Mouse (Mus musculus) right cerebral cortex, postnatal 4 days (tissue): ENCODE data around the gene Micu1.
A peak's percentile ranks its signal among the peaks of the same experiment; 100 is the strongest.
"Not testable (repeated sequence)": the region's sequence is repeated elsewhere in the genome, so short reads cannot be mapped to it uniquely, and the experiment has no call there.

Source experiments
- DNase-seq: peaks from one replicate; pipeline ENCODE4 v3.0.0-alpha.2; 2022

The Micu1 gene

DNA sequence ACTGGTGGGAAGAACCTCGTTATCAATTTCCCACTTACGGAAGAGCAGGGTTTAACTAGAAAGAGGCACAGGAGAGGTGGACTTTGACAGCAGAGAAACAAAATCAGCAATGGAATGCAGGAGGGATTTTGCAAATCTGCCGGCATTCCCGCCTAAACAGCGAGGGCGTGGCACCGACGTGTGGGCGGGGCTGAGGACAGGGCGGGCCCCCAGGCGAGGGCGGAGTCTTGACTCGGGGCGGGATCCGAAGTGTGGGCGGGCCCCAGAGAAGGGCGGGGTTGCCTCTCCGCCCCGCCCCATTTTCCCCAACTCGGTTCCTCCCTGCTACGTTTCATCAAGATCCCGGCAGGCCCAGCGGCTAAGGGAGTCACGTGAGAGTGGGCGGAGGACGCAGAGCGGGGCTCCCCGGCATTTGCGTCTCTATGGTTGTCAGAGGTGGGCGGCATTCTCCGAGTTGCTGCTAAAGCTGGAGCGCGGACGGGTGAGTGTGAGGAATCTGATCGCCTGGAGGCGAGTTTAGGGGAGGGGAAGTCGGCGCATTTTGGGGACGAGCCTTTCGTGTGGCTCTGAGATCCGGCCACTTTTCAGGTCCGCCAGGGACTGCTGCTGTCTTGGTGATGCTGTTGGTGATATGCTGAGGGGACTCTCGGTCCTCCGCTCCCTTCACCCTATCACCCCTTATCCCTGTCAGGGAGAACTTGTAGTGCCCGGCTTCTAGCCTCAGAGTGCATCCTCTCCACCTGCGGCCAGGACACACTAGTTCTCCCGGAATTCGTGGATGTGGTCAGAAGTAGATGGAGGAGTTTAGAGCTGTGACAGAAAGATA, at the start of gene Micu1:
Micu1 (plus strand) TSS at position 271 of the 826 bp plus-strand sequence.
- peak; percentile 86 for DNase-seq

DNA sequence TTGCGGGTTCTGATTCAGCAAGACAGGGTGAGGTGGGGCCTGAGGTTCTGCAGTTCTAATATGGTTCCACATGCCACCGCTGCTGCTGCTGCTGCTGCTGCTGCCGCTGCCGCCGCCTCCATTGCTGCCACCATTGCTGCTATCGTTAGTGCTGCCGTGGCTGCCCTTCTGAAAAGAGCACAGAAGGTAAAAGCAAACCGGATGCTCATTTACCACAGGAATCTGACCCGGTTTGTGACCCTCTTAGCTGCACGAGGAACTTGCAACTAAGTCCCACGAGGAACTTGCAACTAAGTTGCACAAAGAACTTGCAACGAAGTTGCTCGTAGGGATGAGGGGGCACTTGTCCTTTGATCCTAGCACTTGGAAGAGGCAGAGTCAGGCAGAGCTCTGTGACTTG, 45.5 kb upstream of the Micu1 start:
- no peak for DNase-seq

DNA sequence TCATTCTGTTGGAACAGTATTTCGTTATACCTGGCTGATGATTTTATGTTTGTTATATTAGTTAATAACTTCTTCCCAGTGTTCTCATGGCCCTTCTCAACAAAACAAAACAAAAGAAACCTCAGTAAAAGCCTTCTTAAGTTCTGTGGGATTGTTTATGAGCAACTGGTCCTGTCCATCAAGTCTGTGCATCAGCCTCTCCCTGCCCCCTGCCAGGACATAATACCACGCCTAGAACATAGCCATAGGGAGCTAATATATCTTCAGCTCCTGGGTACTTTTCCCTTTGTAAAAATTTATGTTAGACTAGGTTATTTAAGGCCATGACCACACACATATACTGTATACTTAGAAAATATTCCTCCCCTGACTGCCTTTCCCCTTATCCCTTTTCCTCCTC, 37.5 kb upstream of the Micu1 start:
- no peak for DNase-seq

DNA sequence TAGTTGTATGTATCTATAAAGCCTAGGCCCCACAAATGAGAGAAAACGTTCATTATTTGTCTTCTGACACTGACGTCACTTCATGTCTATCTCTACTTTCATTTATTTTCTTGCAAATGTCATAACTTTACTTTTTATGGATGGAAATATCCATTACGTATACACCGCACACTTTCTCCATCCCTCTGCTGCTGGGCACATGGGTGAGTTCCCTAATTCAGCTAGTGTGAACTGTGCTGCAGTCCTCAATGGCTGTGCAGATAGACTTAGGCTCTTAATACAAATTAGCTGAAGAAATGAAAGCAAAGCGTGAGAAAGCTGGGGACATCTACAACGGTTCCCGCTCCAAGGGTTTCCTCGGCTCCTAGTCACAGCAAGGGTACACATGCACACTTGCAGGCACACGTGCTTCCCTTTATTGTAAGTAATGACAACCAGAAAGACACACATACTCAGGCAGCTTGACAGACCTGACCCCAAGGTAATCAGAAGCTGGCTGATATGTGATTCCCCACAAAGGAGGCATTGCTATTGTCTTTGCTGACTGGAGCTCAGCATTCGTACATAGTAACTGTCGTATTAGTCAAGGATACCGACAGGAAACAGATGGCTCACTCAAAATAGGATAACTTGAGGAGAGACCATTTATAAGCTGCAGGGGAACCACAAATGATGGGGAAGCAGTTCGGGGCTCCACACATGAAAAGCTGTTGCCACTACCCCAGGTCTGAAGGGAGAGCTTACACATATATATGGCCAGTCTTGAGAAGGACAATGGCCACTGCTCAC, 36.6 kb upstream of the Micu1 start:
- no peak for DNase-seq

DNA sequence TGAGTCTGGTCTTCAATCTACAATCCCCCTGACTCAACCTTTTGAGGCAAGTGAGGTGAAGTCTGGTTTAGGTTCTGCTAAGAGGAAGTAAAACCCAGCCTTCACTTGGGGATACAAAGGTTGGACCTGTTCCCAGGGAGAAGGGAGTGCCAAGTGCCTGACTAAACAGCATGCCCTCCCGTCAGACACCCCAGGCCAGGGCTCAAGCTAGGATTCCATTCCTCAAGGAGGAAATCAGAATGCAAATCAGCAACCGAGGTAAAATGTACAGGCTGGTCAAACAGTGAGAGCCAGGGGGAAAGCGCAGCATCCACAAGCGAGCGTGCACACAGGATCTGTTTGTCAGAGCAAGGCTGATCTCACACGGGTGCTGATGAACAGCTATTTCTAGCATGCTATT, 34.9 kb upstream of the Micu1 start:
- peak; percentile 8 for DNase-seq

DNA sequence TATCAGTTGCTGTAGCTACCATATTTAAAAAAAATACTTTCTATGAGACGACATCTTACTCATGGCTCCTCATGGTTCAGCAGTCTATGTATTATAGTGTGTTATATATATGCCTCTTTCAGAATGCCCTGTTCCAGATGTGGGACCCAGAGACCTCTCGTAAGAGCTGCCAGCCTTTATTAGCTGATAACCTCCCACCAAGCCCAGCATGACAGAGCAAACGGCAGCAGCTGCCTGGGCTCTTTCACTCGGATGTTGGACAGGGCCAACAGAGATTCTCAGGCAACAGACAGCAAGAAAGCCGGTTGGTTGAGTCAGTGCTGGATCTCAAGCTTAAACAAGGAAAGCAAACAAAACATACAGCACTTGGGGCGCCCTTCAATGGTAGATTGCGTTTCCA, 33.8 kb upstream of the Micu1 start:
- DNase-seq: no peak

DNA sequence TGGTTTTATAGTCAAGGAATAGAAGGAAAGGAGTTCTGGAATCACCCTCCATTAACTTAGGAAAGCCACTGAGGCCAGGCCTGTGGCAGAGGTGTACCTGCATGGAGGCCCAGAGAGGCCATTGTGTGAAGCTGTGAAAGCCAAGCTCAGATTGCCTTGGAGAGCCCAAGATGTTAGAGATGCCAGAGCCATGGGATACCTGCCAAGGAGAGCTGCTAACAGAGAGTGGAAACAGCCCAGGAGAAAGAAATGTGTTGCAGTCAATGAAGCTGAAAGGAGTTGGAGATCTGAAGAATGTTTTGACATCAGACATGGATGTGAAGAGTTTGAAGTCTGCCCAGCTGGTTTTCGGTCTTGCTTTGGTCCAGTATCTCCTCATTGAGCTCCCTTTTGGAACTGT, 24.4 kb upstream of the Micu1 start:
- DNase-seq: peak; percentile 18

DNA sequence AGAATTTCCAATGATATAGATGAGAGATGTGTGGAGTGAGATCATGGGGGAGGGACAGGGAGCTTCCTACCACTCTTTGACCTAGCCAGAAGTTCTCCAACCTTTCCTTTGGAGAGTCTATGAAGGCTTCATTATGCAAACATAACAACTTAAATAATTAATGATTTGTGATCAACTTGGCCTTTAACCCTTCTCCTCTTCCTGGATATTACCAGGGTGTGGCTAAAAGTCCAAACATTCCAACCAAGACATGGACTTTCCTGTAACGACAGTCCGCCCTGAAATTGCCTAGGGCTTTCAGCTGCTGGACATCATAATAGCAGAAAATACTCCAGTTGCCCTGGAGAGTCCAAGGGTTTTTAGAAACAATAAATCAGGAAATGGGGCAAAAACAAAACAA, 23.1 kb upstream of the Micu1 start:
- DNase-seq: no peak

DNA sequence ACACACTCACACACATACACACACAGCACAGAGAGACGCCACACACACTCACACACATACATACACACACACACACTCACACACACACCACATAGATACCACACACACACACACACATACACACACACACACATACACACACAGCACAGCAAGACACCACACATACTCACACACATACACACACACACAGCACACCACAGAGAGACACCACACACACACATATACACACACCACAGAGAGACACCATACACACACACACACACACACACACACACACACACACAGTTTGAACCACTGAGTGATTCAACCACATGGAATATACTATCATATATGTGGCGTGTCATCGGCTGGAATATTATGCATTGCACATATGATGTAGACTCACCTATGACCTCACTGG, 16.7 kb upstream of the Micu1 start:
- not testable (repeated sequence) for DNase-seq

DNA sequence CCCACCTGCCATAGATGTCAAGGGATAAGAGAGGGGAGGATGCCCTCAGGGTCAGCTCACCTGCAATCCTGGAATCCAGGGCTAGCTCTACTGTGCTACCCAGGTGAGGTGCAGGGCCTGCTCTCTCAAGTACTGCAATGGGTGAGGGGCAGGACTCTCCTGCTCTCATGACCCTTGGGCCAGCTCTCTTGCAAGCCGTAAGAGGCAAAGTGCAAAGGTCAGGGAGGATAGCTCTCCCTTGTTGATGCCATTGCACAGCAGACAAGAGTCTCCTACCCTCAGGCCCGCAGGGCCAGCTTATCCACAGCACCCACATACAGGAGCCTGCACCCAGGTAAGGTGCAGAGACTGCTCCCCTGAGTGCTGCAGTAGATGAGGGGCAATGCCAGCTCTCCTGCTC, 15.2 kb upstream of the Micu1 start:
- DNase-seq: no peak

DNA sequence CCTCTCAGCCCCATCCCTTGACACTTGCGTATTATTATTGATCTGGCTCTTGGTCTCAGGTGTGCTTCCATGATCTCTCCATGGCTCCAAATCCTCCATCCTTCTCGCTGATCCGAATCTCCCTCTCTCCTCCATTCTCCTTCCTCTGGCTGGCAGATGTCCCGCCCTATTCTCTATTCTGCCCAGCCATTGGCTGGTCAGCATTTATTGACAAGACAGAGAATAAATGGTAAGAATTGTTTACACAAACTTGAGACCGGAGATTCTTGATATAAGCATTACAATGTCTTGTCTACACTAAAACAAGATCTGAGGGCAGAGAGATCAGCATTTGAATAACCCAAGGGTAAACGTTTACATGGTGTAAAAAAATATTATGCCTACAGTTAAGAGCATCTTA, 12.4 kb upstream of the Micu1 start:
- no peak for DNase-seq

DNA sequence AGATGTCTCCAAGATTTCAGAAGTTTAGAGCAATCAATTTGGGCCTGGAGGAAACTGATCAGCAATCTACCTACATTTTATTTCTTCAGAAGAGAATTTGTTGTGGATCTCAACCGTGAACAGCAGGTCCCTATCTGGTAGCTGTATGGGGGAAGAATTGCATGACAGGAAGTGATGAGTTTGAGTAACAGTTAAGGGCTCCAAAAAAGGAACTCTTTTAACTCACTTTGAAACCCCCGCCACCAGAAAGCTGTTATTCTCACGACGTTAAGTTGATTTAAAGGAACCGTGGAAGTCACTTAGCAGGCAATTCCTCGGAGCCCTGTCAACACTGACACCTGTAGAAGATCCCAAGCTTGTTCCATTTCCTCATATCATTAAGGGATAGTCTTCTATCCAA, 9.8 kb upstream of the Micu1 start:
- DNase-seq: no peak

DNA sequence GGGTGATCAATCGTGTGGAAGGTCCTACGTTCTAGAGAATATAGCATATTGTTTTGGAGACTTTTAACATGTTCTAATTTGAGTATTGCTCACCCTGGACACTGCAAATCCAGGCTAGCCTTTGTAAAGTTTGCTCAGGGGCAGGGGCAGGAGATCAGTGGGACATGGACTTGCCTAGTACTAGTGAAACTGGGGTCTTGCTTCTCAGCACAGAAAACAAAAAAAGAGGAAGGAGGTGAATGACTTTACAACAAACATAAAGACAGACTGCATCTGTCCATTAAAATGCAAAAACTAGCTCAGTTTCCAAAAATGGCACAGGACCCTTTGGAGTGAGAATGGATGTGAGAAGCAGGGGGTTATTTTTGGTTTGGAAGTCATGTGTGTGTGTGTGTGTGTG, 8.2 kb upstream of the Micu1 start:
- no peak for DNase-seq

DNA sequence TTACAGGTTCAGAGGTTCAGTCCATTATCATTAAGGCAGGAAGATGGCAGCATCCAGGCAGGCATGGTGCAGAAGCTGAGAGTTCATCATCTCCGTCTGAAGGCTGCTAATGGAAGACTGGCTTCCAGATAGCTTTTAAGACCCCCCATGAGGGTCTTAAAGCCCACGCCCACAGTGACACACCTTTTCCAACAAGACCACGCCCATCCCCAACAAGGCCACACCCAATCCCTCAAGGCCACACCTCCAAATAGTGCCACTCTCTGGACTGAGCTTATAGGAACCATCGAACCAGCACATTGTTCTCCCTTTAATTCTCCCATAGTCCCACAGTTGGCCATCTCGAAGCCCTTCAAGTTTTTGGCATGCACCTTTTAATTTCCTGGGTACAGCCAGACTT, 2.8 kb upstream of the Micu1 start:
- no peak for DNase-seq

DNA sequence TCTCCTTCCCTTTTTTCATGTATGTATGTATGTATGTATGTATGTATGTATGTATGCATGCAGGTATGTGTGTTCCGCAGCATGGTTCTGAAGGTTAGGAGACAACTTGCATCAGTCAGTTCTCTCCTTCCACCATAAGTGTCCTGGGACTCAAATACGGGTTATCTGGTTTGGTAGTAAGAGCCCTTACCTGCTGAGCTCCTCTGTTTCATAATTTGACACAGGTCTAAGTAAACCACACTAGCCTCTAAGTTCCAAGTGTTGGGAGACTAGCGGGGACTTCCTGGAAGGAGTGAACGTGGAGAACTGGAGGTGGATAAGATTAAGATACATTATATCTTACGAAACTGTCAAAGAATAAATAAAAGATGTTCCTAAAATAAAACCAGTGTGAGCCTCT, 472 bp upstream of the Micu1 start:
- DNase-seq: no peak

DNA sequence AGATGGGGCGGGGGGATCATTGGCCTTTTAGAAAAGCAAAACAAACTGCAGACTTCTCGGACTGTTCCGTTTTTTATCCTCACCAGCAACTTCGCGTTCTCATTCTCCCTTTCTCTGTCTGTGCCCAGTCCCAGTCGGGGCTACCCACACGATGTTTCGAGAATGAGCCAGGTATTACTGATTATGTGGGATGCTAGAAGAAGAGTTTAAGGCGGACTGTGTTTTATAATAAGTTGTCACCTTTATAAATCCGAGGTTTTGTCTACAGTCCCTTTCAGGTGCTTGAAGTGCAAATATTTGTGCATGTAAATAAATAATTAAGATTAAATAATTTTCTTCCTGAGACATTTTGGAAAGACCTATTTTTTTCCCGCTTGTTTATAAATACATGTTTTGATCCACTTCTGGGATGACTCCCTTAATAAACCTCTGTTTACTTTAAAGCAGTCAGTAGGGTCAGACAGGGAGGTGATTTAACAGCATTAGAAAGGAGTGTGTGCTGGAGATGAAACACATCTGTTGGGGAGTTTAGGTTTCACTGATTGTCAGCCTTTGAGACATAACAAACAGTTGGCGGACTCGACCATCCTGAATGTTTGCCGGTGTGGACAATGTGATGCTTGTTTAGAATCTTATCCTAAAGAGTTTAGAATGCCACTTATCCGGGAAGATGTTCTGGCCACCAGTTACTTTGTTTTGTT, 933 bp downstream of the Micu1 start:
- DNase-seq: no peak

DNA sequence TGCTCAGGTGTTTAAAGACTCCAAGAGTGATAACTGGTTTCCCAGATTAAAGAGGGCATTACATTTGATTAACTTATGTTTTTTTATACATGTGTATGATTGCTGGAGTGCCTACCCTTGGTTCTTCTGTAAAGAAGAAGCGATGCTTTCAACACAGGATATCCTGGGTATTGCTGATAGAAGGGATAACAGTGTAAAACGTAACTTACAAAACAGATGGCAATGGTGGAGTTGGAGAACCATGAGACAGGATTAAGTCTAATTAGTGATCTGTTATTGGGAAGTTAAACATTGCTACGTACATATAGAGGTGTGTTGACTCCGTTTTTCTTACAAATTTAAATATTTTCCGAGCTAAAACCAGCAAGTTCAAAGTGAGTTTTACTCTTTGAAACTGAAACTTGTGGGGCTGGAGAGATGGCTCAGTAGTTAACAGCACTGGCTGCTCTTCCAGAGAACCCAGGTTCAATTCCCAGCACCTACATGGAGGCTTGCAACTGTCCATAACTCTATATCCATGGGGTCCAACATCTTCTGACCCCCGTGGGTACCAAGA, 4.8 kb downstream of the Micu1 start:
- DNase-seq: no peak

DNA sequence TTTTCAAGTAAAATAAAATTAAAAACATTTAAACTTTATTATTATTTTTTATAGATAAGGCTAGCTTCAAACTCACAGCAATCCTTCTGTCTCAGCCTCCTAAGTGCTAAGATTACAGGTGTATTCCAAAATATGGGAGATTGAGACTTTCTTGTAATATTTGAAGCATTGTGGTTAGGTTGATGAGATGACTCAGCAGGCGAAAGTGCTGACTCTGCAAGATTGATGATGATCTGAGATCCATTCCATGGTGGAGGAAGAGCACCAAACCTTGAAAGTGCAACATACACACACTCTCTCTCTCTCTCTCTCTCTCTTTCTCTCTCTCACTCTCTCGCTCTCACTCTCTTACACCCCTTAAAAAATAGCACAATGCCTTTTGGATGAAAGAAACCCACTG, 5.3 kb downstream of the Micu1 start:
- DNase-seq: no peak

DNA sequence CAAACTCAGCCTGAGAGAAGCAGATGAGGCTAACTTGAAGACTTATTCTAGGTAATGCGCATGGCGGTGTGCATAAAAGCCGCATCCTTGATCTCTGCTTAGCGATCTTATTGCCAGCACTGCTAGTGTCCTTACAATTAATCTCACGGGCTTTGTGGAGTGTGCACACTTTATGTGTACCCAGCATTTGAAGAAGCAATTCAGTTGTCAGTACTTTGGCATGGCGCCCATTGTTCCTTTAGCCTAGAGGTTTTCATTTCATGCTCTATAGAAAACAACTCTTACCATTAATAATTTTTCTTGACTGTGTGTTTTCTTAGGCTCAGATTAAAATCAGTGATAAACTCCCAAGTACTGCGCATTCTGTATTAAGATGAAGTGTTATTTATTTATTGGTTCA, 7.0 kb downstream of the Micu1 start:
- DNase-seq: peak; percentile 39

DNA sequence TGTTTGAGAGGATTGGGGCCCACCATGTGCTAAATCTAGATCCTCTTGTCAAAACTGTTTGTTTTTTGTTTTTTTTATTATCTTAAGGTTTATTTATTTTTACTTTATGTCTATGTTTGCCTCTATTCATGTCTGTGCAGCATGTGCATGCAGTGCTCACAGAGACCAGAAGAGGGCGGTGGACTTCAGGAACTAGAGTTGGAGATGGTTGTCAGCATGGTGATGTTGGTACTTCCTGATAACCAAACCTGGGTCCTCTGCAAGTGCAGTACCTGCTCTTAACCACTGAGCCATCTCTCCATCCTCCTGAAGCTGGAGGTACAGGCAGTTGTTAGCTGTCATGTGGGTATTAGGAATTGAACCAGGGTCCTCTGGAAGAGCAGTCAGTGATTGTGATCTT, 8.0 kb downstream of the Micu1 start:
- DNase-seq: peak; percentile 13

DNA sequence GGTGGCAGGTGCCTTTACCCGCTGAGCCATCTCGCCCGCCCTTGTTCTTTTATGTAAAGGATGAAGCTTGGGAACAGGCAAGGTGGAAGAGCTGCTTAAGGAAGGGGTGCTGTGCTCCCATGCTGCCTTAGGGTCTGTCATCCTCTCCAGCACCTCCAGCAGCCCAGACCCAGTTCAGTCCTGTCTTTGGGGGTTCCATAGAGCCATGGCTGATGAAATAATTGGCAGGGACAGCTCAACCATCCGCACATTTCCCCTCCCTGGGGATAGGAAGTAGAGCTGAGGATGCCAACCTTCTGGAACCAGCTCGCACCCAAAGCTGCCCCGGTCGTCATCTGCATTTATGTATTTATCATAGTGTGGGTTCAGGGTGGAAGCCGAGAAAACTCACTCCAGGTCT, 9.8 kb downstream of the Micu1 start:
- DNase-seq: no peak

DNA sequence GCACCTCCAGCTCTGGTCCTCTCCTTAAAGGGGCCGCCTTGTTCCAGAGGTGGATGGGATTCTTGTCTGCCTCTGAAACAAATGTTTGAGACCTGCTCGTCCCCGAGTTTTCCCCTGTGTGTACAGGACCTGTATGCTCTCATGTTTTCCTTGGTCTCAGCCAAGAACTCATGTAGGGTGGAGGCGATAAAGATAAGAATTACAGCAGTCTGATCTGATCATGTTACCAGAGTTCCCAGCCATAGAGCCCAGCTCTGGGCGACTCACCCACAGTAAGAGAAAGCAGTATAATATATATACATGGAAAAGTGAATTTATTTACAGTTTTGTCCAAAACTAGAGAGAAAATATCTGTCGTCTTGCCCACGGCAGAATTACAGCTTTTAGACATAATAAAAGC, 17.7 kb downstream of the Micu1 start:
- DNase-seq: no peak

DNA sequence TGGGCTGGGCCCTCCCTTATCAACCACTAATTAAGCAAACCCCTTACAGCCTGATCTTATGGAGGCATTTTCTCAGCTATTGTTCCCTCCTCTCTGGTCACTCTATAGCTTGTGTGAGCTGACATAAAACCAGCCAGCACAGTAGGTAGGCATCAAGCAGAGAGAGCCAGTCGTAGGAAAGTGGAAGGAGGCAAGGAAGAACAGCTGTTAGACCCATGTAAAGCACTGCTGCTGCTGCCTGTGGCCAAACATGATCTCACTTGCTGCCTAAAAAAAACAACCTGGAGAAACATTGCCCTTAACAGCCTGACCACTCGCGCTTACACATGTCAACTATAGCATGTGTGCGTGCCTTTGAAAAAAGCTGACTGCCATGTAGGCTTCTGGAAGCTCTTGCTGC, 19.3 kb downstream of the Micu1 start:
- no peak for DNase-seq

DNA sequence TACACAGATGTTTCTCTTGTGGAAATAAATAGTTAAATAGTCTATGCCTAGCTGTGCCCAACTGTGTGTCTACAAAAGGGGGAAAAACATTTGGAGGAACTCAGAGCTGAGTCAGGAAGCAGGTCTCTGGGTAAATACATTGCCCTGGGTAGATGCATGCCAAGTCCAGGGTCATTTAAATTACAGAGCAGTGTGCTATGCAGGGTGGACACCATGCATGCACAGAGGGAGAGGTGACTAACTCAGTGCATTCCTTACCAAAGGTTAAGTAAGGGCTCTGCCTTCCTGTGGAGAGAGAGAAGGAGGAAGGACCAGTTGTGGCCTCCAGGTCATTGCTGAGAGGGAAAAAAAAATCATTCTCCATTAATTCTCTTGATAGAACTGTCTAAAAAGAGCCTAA, 22.4 kb downstream of the Micu1 start:
- no peak for DNase-seq
